Mouse (Mus musculus): ENCODE results near the gene Wdr25.

- TF ChIP-seq MAFK (IDR thresholded peaks at IDR 0.05; ENCODE audit: insufficient read depth, low read depth, low read length) (no peak), ZC3H11A (IDR thresholded peaks at IDR 0.05; ENCODE audit: borderline replicate concordance, low read depth, low read length) (no peak), HCFC1 (IDR thresholded peaks at IDR 0.05; ENCODE audit: borderline replicate concordance, insufficient read depth, low read length) (no peak), ZNF384 (IDR thresholded peaks at IDR 0.05; ENCODE audit: low read depth, low read length) (no peak), CHD2 (IDR thresholded peaks at IDR 0.05; ENCODE audit: low read depth, low read length) (no peak)
These were observed 66.3 kb downstream of the Wdr25 start for GRCm38 (mm10) chr12:108959639-108960219.
